Mouse (Mus musculus) cortical plate, adult 2 months (tissue): ENCODE measurements around the gene Gm45337. TPM values are rescaled to one million over a fixed set of nuclear protein-coding genes. Genes with fewer than 3 reads are reported as not detected.
"Not testable (repeated sequence)": the region's sequence is repeated elsewhere in the genome, so short reads cannot be mapped to it uniquely, and the experiment has no call there.

ENCODE experiments used
- H3K27ac ChIP-seq: fragments of 200-500 bp; 2 replicates; pipeline ENCODE4 v1.5.1; 2012; ENCODE audit warnings: low read length, control low read depth, inconsistent platforms; ENCODE audit not compliant: insufficient read depth
- H3K4me1 ChIP-seq: fragments of 200-500 bp; 2 replicates; pipeline ENCODE4 v1.6.1; 2011; ENCODE audit warnings: low read length; ENCODE audit not compliant: control insufficient read depth, insufficient read depth
- H3K4me3 ChIP-seq: fragments of 200-500 bp; 2 replicates; pipeline ENCODE4 v1.5.1; 2011; ENCODE audit warnings: mild to moderate bottlenecking, low read length, control low read depth; ENCODE audit not compliant: insufficient read depth
- CTCF ChIP-seq: fragments of 200-500 bp; IDR thresholded peaks from 2 replicates; pipeline ENCODE4 v1.5.1; 2011; ENCODE audit warnings: mild to moderate bottlenecking, control low read depth, low read length; ENCODE audit not compliant: insufficient read depth; ENCODE audit errors: extremely low read depth
- POLR2A ChIP-seq: fragments of 200-500 bp; IDR thresholded peaks from 2 replicates; pipeline ENCODE4 v1.6.1; 2011; ENCODE audit warnings: mild to moderate bottlenecking, low read length, control low read depth; ENCODE audit not compliant: insufficient read depth; ENCODE audit errors: extremely low read depth
- polyA plus RNA-seq: library from polyadenylated mRNA; depleted of rRNA; stranded (reverse); fragments of >200 nt; gene quantifications from 2 replicates; pipeline ENCODE4 v1.2.3, GENCODE M21; 2012; rRNA removed

Gm45337 gene
- polyA plus RNA-seq = not detected in 2 replicates

GRCm38 (mm10) chr7:142144507-142144906, at the start of gene Gm45337:
Gene Gm45337, minus strand, starts transcription at chr7:142144607.
- no peak within 1 kb of the TSS for H3K27ac ChIP-seq
- H3K4me1 ChIP-seq = no peaks in the 10 kb centered on the region
- H3K4me3 ChIP-seq = no peak within 1 kb of the TSS
- TF ChIP-seq CTCF (no peak), POLR2A (no peak)

DNA sequence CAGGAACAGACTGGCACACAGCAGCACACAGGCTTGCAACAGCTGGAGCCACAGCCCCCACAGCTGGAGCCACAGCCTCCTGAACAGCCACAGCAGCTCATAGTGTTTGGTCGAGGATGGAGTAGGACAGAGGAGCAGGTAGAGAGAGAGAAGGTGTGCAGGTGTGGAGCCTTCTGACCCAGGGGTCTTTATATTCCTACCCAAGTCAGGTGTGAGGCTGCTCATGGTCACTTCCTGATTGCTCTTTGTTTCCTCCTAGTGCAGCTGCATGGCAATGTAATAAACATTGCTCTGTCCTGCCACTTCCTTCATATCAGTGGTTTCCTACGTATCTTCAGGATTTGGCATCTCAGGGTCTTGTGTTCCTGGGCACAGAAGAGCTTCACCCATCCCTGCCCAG, 45.9 kb upstream of the Gm45337 start, which contains the start of gene Gm10153:
Gene Gm10153, minus strand, starts transcription at position 101 of the 400 bp plus-strand sequence.
- H3K27ac ChIP-seq = no peak within 1 kb of the TSS
- no peak for TF ChIP-seq CTCF
- TF ChIP-seq POLR2A = no peak
- H3K4me1 ChIP-seq = no peaks in the 10 kb centered on the region
- H3K4me3 ChIP-seq = no peak within 1 kb of the TSS

DNA sequence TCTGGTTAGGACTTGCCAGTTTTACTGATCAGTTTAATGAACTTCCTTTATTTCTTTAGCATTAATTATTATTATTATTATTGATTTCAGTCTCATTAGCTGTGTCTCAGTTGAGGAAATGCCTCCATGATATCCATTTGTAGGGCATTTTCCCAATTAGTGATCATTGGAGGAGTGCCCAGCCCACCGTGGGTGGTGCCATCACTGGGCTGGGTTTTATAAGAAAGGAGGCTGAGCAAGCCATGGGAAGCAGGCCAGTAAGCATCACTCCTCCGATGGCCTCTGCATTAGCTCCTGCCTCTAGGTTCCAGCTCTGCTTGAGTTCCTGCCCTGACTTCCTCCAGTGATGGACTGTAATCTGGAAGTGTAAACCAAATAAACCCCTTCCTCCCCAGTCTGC, 43.7 kb upstream of the Gm45337 start:
- TF ChIP-seq CTCF = no peak
- TF ChIP-seq POLR2A = no peak
- H3K4me1 ChIP-seq = no peaks in the 10 kb centered on the region
- H3K4me3 ChIP-seq = no peak overlapping the region
- no peak overlapping the region for H3K27ac ChIP-seq

DNA sequence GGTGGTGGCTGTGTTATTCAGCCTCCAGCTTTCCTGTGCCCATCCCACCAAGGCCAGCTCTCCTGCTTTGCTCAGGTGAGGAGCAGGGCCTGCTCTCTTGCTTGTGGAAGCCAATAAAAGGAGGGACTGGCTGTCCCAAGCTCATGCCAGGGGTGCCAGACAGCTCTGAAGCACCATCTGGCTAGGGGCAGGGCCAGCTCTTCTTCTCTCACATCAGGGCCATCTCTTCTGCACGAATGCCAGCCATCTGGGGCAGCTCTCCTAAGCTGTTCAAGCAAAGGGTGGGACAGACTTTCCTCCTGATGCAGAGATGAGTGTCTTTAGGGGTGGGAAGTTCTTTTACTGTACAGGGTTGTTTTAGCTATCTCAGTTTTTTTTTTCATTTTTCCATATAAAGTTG, 36.6 kb upstream of the Gm45337 start:
- Histone ChIP-seq H3K4me1 (no peaks in the 10 kb centered on the region), H3K27ac (no peak overlapping the region), H3K4me3 (no peak overlapping the region)
- TF ChIP-seq POLR2A (no peak), CTCF (no peak)

DNA sequence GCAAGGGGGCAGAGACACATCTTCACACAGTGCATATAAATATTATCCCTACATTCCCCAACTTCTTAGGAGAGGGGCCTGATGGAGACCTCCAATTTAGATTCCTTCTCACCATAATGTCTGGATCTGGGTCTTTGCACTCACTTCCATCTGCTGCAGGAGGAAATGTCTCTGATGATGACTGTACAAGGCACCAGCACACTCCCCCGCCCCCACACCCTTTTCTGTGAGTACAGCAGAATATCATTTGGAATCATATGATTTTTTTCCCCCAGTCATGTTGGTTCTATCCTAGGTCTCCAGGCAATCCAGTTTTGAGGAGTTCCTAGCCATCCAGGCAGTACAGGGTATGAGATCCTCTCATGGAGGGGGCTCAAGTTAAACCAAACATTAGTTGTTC, 34.3 kb upstream of the Gm45337 start:
- no peak overlapping the region for H3K4me3 ChIP-seq
- TF ChIP-seq CTCF (no peak), POLR2A (no peak)
- no peak overlapping the region for H3K27ac ChIP-seq
- H3K4me1 ChIP-seq = no peaks in the 10 kb centered on the region

DNA sequence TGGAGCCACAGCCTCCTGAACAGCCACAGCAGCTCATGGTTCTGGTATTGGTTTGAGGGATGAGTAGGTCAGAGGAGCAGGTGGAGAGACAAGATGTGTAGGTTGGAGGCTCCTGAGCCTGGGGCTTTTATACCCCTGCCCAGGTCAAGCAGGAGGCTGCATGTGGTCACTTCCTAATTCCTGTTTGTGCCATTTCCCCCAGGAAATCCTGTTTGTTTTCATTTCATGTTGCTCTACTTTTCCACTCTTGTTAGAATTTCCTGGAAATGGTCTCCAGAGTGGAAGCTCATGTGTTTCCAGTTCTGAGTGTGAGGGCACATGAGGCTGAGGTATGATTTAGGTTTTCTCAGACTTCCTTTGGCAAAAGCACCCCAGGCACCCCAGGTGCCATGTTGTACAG, 31.5 kb upstream of the Gm45337 start, which contains the start of gene Krtap5-2:
Gene Krtap5-2, minus strand, starts transcription at position 101 of the 400 bp plus-strand sequence.
- not testable (repeated sequence) for H3K4me3 ChIP-seq, H3K27ac ChIP-seq, H3K4me1 ChIP-seq

- H3K4me3 ChIP-seq = no peak overlapping the region
- H3K4me1 ChIP-seq = no peaks in the 10 kb centered on the region
- no peak overlapping the region for H3K27ac ChIP-seq
- TF ChIP-seq CTCF (peak; percentile 56; the same call in 1 of the 2 replicates), POLR2A (no peak)
Observed at GRCm38 (mm10) chr7:142169836-142170235, 25.4 kb upstream of the Gm45337 start.

- not testable (repeated sequence) for H3K4me3 ChIP-seq, H3K27ac ChIP-seq, H3K4me1 ChIP-seq
Observed at GRCm38 (mm10) chr7:142165639-142166038, 21.2 kb upstream of the Gm45337 start, which contains the start of gene Gm4553. Gene Gm4553, minus strand, starts transcription at chr7:142165739.

GRCm38 (mm10) chr7:142159366-142159765, 15.0 kb upstream of the Gm45337 start:
- Histone ChIP-seq H3K4me1 (no peaks in the 10 kb centered on the region), H3K27ac (no peak overlapping the region), H3K4me3 (no peak overlapping the region)
- TF ChIP-seq POLR2A (no peak), CTCF (no peak)

GRCm38 (mm10) chr7:142157013-142157412, 12.6 kb upstream of the Gm45337 start, which contains the start of gene Gm29735:
Gene Gm29735, minus strand, starts transcription at chr7:142157113.
- H3K27ac ChIP-seq, H3K4me3 ChIP-seq, H3K4me1 ChIP-seq: not testable (repeated sequence)

DNA sequence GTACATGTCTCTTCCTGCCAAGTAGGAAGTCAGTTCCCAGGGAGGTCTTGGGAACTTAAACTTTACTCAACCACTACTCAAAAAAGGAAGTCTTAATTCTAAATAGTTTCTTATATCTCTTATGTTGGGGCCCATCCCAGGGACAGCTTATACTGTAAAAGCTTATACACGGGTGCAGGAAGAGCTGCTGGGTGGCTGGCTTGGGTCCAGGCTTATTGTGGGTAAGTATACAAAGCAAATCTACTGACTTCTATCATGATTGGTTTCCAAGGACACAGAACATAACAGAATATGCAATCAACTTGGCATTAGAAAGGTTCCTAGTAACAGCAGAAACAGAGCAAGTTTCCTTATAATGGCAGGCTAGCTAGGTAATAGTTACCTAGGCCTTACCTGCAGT, 10.9 kb upstream of the Gm45337 start:
- H3K4me3 ChIP-seq = no peak overlapping the region
- H3K27ac ChIP-seq = no peak overlapping the region
- no peak for TF ChIP-seq CTCF
- no peaks in the 10 kb centered on the region for H3K4me1 ChIP-seq

DNA sequence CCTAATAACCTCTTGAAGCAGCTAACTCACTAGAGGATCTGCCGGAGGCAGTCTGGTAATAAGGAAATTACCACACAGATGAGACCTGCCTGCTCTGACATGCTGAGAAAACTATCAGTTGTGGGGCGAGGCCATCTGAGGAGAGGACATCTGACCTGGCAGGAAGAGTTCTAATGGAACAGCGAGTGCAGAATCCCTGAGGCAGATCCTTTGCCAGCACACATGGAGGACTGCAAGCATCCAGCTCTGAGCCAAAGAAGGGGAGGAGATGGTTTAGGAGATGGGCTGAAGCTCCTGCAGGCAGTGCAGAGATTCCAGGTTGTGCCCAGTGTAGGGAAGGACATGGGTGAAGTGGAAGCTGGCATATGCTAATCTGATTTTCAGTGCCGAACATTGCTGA, 7.8 kb upstream of the Gm45337 start:
- Histone ChIP-seq H3K4me3 (no peak overlapping the region), H3K27ac (no peak overlapping the region), H3K4me1 (no peaks in the 10 kb centered on the region)
- TF ChIP-seq POLR2A (no peak), CTCF (no peak)
